Mouse (Mus musculus) hematopoietic multipotent progenitor cell, adult 10-12 weeks (in vitro differentiated cells): ENCODE results near the gene Igf2bp2. TPM values are rescaled to one million over a fixed set of nuclear protein-coding genes. Genes with fewer than 3 reads are reported as not detected.

ENCODE experiments used
- polyA plus RNA-seq: library from polyadenylated mRNA; stranded (reverse); fragments of >175 nt; gene quantifications from 2 replicates; pipeline ENCODE4 v1.2.3, GENCODE M21; 2012; ENCODE audit warnings: low replicate concordance

The Igf2bp2 gene
- 0.53 and 0.76 TPM in 2 replicates for polyA plus RNA-seq

GRCm38 (mm10) chr16:22162512-22163455 is at the start of gene Igf2bp2:
Igf2bp2 (minus strand) TSS chr16:22163299.

GRCm38 (mm10) chr16:22009099-22009584 is 154.0 kb downstream of the Igf2bp2 start, which contains the start of gene Senp2:
Senp2 (plus strand) TSS chr16:22009484.

Other genes with a start within 250 kb of the Igf2bp2 start
- 2.3 and 2.5 TPM in 2 replicates for gene Tmem41a, start 215.7 kb downstream of the Igf2bp2 start, polyA plus RNA-seq
- 0.16 TPM in 1 of 2 replicates, not detected in the other for gene Liph, start 167.6 kb downstream of the Igf2bp2 start, polyA plus RNA-seq
- gene Senp2, start 153.8 kb downstream of the Igf2bp2 start, polyA plus RNA-seq, result 14.6 and 18.6 TPM in 2 replicates
- 36.3 and 36.8 TPM in 2 replicates for gene Tra2b, start 102.7 kb upstream of the Igf2bp2 start, polyA plus RNA-seq